Mouse (Mus musculus) limb, embryonic 12.5 days (tissue): ENCODE measurements around the gene Ano9. TPM values are rescaled to one million over a fixed set of nuclear protein-coding genes. Genes with fewer than 3 reads are reported as not detected.

ENCODE experiments used
- polyA plus RNA-seq: library from polyadenylated mRNA; unstranded; fragments of >200 nt; fragmentation: Nextera tagmentation; extraction: Ambion mirVana; gene quantifications from 2 replicates; pipeline ENCODE4 v1.2.1, GENCODE M21; 2016

Ano9 gene
- polyA plus RNA-seq, 1 experiment from 2014 or later = 2.0 TPM

Other genes starting within 250 kb of the Ano9 start
- 271 and 302 TPM in 2 replicates for gene Psmd13, start 235.8 kb downstream of the Ano9 start, polyA plus RNA-seq
- 28.3 and 29.9 TPM in 2 replicates for gene Sirt3, start 235.5 kb downstream of the Ano9 start, polyA plus RNA-seq
- 1.9 and 2.7 TPM in 2 replicates for gene Cox8b, start 217.4 kb downstream of the Ano9 start, polyA plus RNA-seq
- gene Nlrp6, start 196.9 kb downstream of the Ano9 start, polyA plus RNA-seq = not detected in 2 replicates
- gene Pgghg, start 176.4 kb downstream of the Ano9 start, polyA plus RNA-seq = 18.9 and 21.5 TPM in 2 replicates
- gene Ifitm5, start 167.5 kb downstream of the Ano9 start, polyA plus RNA-seq = 5.6 and 6.1 TPM in 2 replicates
- gene Gm45717, start 161.9 kb downstream of the Ano9 start, polyA plus RNA-seq = not detected in 2 replicates
- 941 and 1,046 TPM in 2 replicates for gene Ifitm2, start 161.8 kb downstream of the Ano9 start, polyA plus RNA-seq
- gene Ifitm1, start 150.6 kb downstream of the Ano9 start, polyA plus RNA-seq = 77.8 and 78.8 TPM in 2 replicates
- 56.5 and 68.6 TPM in 2 replicates for gene Ifitm3, start 107.0 kb downstream of the Ano9 start, polyA plus RNA-seq
- gene Ifitm6, start 99.9 kb downstream of the Ano9 start, polyA plus RNA-seq = not detected in 2 replicates
- gene Gm17387, start 88.7 kb downstream of the Ano9 start, polyA plus RNA-seq = not detected in 2 replicates
- 37.3 and 40.1 TPM in 2 replicates for gene B4galnt4, start 56.7 kb downstream of the Ano9 start, polyA plus RNA-seq
- 14.6 and 14.9 TPM in 2 replicates for gene Pkp3, start 39.6 kb downstream of the Ano9 start, polyA plus RNA-seq
- 2.2 and 2.5 TPM in 2 replicates for gene Sigirr, start 17.2 kb downstream of the Ano9 start, polyA plus RNA-seq
- 76.0 and 76.7 TPM in 2 replicates for gene Ptdss2, start 4.6 kb upstream of the Ano9 start, polyA plus RNA-seq
- 88.5 and 91.5 TPM in 2 replicates for gene Rnh1, start 55.1 kb upstream of the Ano9 start, polyA plus RNA-seq
- gene Hras, start 76.2 kb upstream of the Ano9 start, polyA plus RNA-seq = 95.3 and 98.1 TPM in 2 replicates
- gene Lrrc56, start 76.4 kb upstream of the Ano9 start, polyA plus RNA-seq = 17.0 and 19.0 TPM in 2 replicates
- 4.2 and 5.2 TPM in 2 replicates for gene Lmntd2, start 96.3 kb upstream of the Ano9 start, polyA plus RNA-seq
- gene Rassf7, start 98.1 kb upstream of the Ano9 start, polyA plus RNA-seq = 39.1 and 43.7 TPM in 2 replicates
- gene Phrf1, start 111.0 kb upstream of the Ano9 start, polyA plus RNA-seq = 95.8 and 102 TPM in 2 replicates
- 0.51 and 1.0 TPM in 2 replicates for gene Irf7, start 148.7 kb upstream of the Ano9 start, polyA plus RNA-seq
- gene Cdhr5, start 159.0 kb upstream of the Ano9 start, polyA plus RNA-seq = not detected in 2 replicates
- 10.5 and 11.4 TPM in 2 replicates for gene Sct, start 161.3 kb upstream of the Ano9 start, polyA plus RNA-seq
- gene Drd4, start 174.2 kb upstream of the Ano9 start, polyA plus RNA-seq = 1.6 TPM in 2 replicates
- 61.8 and 66.5 TPM in 2 replicates for gene Deaf1, start 209.9 kb upstream of the Ano9 start, polyA plus RNA-seq
- gene Tmem80, start 209.9 kb upstream of the Ano9 start, polyA plus RNA-seq = 50.7 and 52.0 TPM in 2 replicates
- gene Eps8l2, start 221.1 kb upstream of the Ano9 start, polyA plus RNA-seq = 5.1 and 6.3 TPM in 2 replicates